Mouse (Mus musculus) large intestine, adult 2 months (tissue): ENCODE data around the gene Pcx. TPM values are rescaled to one million over a fixed set of nuclear protein-coding genes. Genes with fewer than 3 reads are reported as not detected.

Experiments
- DNase-seq: peaks from one replicate; pipeline ENCODE4 v3.0.0-alpha.2; 2012; ENCODE audit warnings: low read depth, low spot score
- WGBS: fragments of 180-500 bp; shearing (Covaris S2); methylation state at CpG from one replicate; pipeline ENCODE4 v1.1.7; 2018; 5-methylcytosine and 5-hydroxymethylcytosine counted together
- polyA plus RNA-seq: library from polyadenylated mRNA; depleted of rRNA; stranded (reverse); fragments of >200 nt; gene quantifications from 2 replicates; pipeline ENCODE4 v1.2.3, GENCODE M21; 2012

Pcx gene
- polyA plus RNA-seq, 1 experiment, result 14.3 TPM

- DNase-seq, result no peak
Measured at GRCm38 (mm10) chr19:4542081-4542480, 31.8 kb downstream of the Pcx start.

GRCm38 (mm10) chr19:4545091-4545490 lies 34.8 kb downstream of the Pcx start:
- no peak for DNase-seq
- 50% methylated on average over 4 of the region's 4 CpGs for WGBS

- WGBS, result 89% methylated on average over 6 of the region's 6 CpGs
Measured at GRCm38 (mm10) chr19:4545841-4546240, 35.6 kb downstream of the Pcx start.

GRCm38 (mm10) chr19:4547801-4548200 lies 37.5 kb downstream of the Pcx start:
- 79% methylated on average over 6 of the region's 6 CpGs for WGBS
- no peak for DNase-seq

More at GRCm38 (mm10) chr19:4545841-4546240, 35.6 kb downstream of the Pcx start:
- DNase-seq, result no peak

- WGBS, result 86% methylated on average over 3 of the region's 3 CpGs
- DNase-seq, result no peak
Measured at GRCm38 (mm10) chr19:4548305-4548883, 38.1 kb downstream of the Pcx start.

- DNase-seq, result no peak
Measured at GRCm38 (mm10) chr19:4554248-4554647, 44.0 kb downstream of the Pcx start.

GRCm38 (mm10) chr19:4555086-4555485 lies 44.8 kb downstream of the Pcx start:
- 52% methylated on average over 7 of the region's 7 CpGs for WGBS
- DNase-seq, result no peak

GRCm38 (mm10) chr19:4556787-4557186 lies 46.5 kb downstream of the Pcx start:
- DNase-seq, result no peak

GRCm38 (mm10) chr19:4557796-4558569 lies 47.7 kb downstream of the Pcx start:
- DNase-seq, result no peak
- WGBS, result 60% methylated on average over 8 of the region's 8 CpGs

More at GRCm38 (mm10) chr19:4556787-4557186, 46.5 kb downstream of the Pcx start:
- WGBS, result 89% methylated on average over 2 of the region's 2 CpGs

- 90% methylated on average over 3 of the region's 3 CpGs for WGBS
- DNase-seq, result no peak
Measured at GRCm38 (mm10) chr19:4558570-4558955, 48.3 kb downstream of the Pcx start.

- no peak for DNase-seq
- WGBS, result 48% methylated on average over 3 of the region's 3 CpGs
Measured at GRCm38 (mm10) chr19:4559011-4559410, 48.7 kb downstream of the Pcx start.

- DNase-seq, result no peak
- WGBS, result 49% methylated on average over 2 of the region's 2 CpGs
Measured at GRCm38 (mm10) chr19:4559588-4559987, 49.3 kb downstream of the Pcx start.

GRCm38 (mm10) chr19:4560205-4560604 lies 49.9 kb downstream of the Pcx start:
- 25% methylated on average over 5 of the region's 5 CpGs for WGBS
- no peak for DNase-seq

- DNase-seq, result no peak
- WGBS, result 93% methylated on average over 5 of the region's 5 CpGs
Measured at GRCm38 (mm10) chr19:4565678-4566077, 55.4 kb downstream of the Pcx start.

- 88% methylated on average over 2 of the region's 2 CpGs for WGBS
- DNase-seq, result no peak
Measured at GRCm38 (mm10) chr19:4566880-4567279, 56.6 kb downstream of the Pcx start.

GRCm38 (mm10) chr19:4567665-4568064 lies 57.4 kb downstream of the Pcx start:
- 78% methylated on average over 2 of the region's 2 CpGs for WGBS
- DNase-seq, result no peak

GRCm38 (mm10) chr19:4568832-4569231 lies 58.6 kb downstream of the Pcx start:
- 37% methylated on average over 4 of the region's 4 CpGs for WGBS
- DNase-seq, result no peak

GRCm38 (mm10) chr19:4569356-4570236 lies 59.3 kb downstream of the Pcx start:
- whole genome bisulfite sequencing, result 67% methylated on average over 17 of the region's 17 CpGs

GRCm38 (mm10) chr19:4570237-4570613 lies 60.0 kb downstream of the Pcx start:
- no peak for DNase-seq
- 85% methylated on average over 11 of the region's 11 CpGs for WGBS

More at GRCm38 (mm10) chr19:4569356-4570236, 59.3 kb downstream of the Pcx start:
- DNase-seq, result no peak

GRCm38 (mm10) chr19:4570815-4571214 lies 60.5 kb downstream of the Pcx start:
- no peak for DNase-seq
- WGBS, result 88% methylated on average over 6 of the region's 6 CpGs
